Mouse (Mus musculus) intestine, postnatal 0 days (tissue): ENCODE data around the gene Hist1h2bq. TPM values are rescaled to one million over a fixed set of nuclear protein-coding genes. Genes with fewer than 3 reads are reported as not detected.
A peak's percentile ranks its signal among the peaks of the same experiment; 100 is the strongest.
"Not testable (repeated sequence)": the region's sequence is repeated elsewhere in the genome, so short reads cannot be mapped to it uniquely, and the experiment has no call there.

Experiments used
- ATAC-seq: fragments of 200-750 bp; cut with Nextera tagmentation; 2 replicates; pipeline ENCODE4 v1.8.0; 2017; ENCODE audit warnings: mild to moderate bottlenecking, moderate TSS enrichment, moderate library complexity
- H3K27ac ChIP-seq: fragments of 300-500 bp; sonication (generic); 2 replicates; pipeline ENCODE4 v1.5.1; 2014; ENCODE audit warnings: mild to moderate bottlenecking, low read depth, low read length, moderate library complexity
- H3K27me3 ChIP-seq: fragments of 300-500 bp; sonication (generic); replicated peaks from 2 replicates; pipeline ENCODE4 v1.6.1; 2014; ENCODE audit warnings: low read length, mixed read lengths; ENCODE audit not compliant: control insufficient read depth, insufficient read depth
- H3K36me3 ChIP-seq: fragments of 300-500 bp; sonication (generic); 2 replicates; pipeline ENCODE4 v1.6.1; 2014; ENCODE audit warnings: mild to moderate bottlenecking, moderate library complexity; ENCODE audit not compliant: control insufficient read depth, insufficient read depth
- H3K4me1 ChIP-seq: fragments of 300-500 bp; sonication (generic); replicated peaks from 2 replicates; pipeline ENCODE4 v1.6.1; 2014; ENCODE audit warnings: antibody characterized with exemption, low read length, mixed read lengths; ENCODE audit not compliant: control insufficient read depth, insufficient read depth
- H3K4me2 ChIP-seq: fragments of 300-500 bp; sonication (generic); replicated peaks from 2 replicates; pipeline ENCODE4 v1.6.1; 2014; ENCODE audit warnings: low read depth, mild to moderate bottlenecking, moderate library complexity
- H3K4me3 ChIP-seq: fragments of 300-500 bp; sonication (generic); 2 replicates; pipeline ENCODE4 v1.5.1; 2014; ENCODE audit warnings: low read depth, low read length
- H3K9ac ChIP-seq: fragments of 300-500 bp; sonication (generic); 2 replicates; pipeline ENCODE4 v1.6.1; 2014; ENCODE audit warnings: mild to moderate bottlenecking, low read depth, low read length
- H3K9me3 ChIP-seq: fragments of 300-500 bp; sonication (generic); 2 replicates; pipeline ENCODE4 v1.6.1; 2016; ENCODE audit warnings: mixed run types; ENCODE audit not compliant: control insufficient read depth
- CTCF ChIP-seq: sonication (generic); IDR thresholded peaks from 2 replicates; pipeline ENCODE4 v1.5.1; 2016; ENCODE audit warnings: low read depth, mild to moderate bottlenecking, control low read depth, antibody characterized with exemption, moderate library complexity
- WGBS: fragments of 180-500 bp; shearing (Covaris S2); extraction: QIAGEN DNeasy Blood & Tissue Kit; methylation state at CpG from one replicate; pipeline ENCODE4 v1.1.7; 2014; 5-methylcytosine and 5-hydroxymethylcytosine counted together
- polyA plus RNA-seq: library from polyadenylated mRNA; unstranded; fragments of >200 nt; fragmentation: Nextera tagmentation; extraction: Ambion mirVana; gene quantifications from 2 replicates; pipeline ENCODE4 v1.2.1, GENCODE M21; 2015

Gene Hist1h2bq
- polyA plus RNA-seq, 1 experiment from 2014 or later, result 9.8 TPM

GRCm38 (mm10) chr13:21786189-21786898, 23.7 kb downstream of the Hist1h2bq start:
- whole genome bisulfite sequencing, result 8% methylated on average over 8 of the region's 8 CpGs
- H3K4me2 ChIP-seq, result peak overlapping the region; percentile 61

GRCm38 (mm10) chr13:21784311-21784710, 25.7 kb downstream of the Hist1h2bq start:
- Histone ChIP-seq H3K27ac (no peak overlapping the region; the same call in 1 of the 2 replicates), H3K4me2 (peak overlapping the region; percentile 67; the same call in 1 of the 2 replicates), H3K4me3 (no peak overlapping the region), H3K36me3 (no peaks in the 10 kb centered on the region), H3K9ac (no peak overlapping the region), H3K27me3 (no peaks in the 10 kb centered on the region), H3K4me1 (peaks cover 17% of the 10 kb centered on the region; the same call in 1 of the 2 replicates), H3K9me3 (no peaks in the 10 kb centered on the region)
- WGBS, result 37% methylated on average over 6 of the region's 6 CpGs
- no peak for ATAC-seq
- no peak for TF ChIP-seq CTCF

More at GRCm38 (mm10) chr13:21786189-21786898, 23.7 kb downstream of the Hist1h2bq start:
- Histone ChIP-seq H3K9ac (no peak overlapping the region), H3K4me3 (peak overlapping the region; percentile 39), H3K36me3 (no peaks in the 10 kb centered on the region), H3K4me1 (peaks cover 17% of the 10 kb centered on the region; the same call in 1 of the 2 replicates), H3K9me3 (no peaks in the 10 kb centered on the region), H3K27me3 (no peaks in the 10 kb centered on the region), H3K27ac (0 out of 2 replicates have a peak overlapping the region, but pooled peaks have one; percentile 16)
- ATAC-seq, result no peak
- TF ChIP-seq CTCF, result no peak

DNA sequence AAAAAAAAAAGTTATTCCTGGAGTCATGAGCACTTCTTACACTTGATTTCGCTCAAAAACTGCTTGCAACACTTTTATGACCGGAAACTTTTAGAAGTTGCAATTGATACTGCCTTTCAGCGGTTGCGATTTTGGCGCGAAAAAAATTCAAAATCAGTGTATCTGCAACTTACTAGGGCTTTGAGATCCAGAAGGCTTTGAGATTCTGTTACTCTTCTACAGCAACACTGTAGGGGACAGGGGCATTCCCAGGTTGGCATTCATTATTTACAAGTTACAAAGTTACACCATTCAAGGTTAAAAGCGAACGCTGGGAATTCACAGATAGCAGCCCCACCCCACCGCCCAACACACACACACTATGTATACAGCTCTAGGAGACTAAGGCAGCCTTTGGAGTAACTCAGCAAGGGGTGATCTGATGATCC, 26.2 kb downstream of the Hist1h2bq start:
- TF ChIP-seq CTCF, result no peak
- Histone ChIP-seq H3K36me3 (no peaks in the 10 kb centered on the region), H3K9ac (no peak overlapping the region), H3K27ac (peak overlapping the region; percentile 46), H3K4me3 (peak overlapping the region; percentile 34), H3K4me1 (peaks cover 17% of the 10 kb centered on the region; the same call in 1 of the 2 replicates), H3K9me3 (no peaks in the 10 kb centered on the region), H3K27me3 (no peaks in the 10 kb centered on the region), H3K4me2 (peak overlapping the region; percentile 67)
- ATAC-seq, result no peak
- 2% methylated on average over 9 of the region's 9 CpGs for WGBS

DNA sequence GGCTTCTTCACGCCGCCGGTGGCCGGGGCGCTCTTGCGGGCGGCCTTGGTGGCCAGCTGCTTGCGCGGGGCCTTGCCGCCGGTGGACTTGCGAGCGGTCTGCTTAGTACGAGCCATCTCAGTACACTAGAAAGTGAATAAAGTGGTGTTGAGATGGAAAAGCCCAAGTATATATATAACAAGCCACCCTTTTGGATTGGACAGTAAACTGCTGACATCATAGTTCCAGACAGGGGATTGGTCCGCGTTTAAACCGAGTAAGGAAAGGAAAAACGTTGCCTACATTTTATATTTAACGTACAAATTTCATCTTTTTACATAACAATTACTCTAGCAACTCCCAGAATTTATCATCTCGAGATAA, 26.8 kb downstream of the Hist1h2bq start, which contains the start of gene Hist1h3i:
TSS of gene Hist1h3i (minus strand) at position 116 of the 363 bp plus-strand sequence.
- Histone ChIP-seq H3K27ac (peak within 1 kb of the TSS; percentile 46), H3K36me3 (no peaks in the 10 kb centered on the region), H3K9me3 (no peaks in the 10 kb centered on the region), H3K4me2 (peak within 1 kb of the TSS; percentile 67), H3K27me3 (no peaks in the 10 kb centered on the region), H3K4me3 (peak within 1 kb of the TSS; percentile 34), H3K4me1 (peaks cover 14% of the 10 kb centered on the region; the same call in 1 of the 2 replicates), H3K9ac (peak within 1 kb of the TSS; percentile 45)
- no peak for TF ChIP-seq CTCF
- 0% methylated on average over 13 of the region's 20 CpGs for WGBS
- ATAC-seq, result peak; percentile 50

- H3K9me3 ChIP-seq, H3K36me3 ChIP-seq, H3K27me3 ChIP-seq, ATAC-seq, H3K27ac ChIP-seq: not testable (repeated sequence)
- H3K4me1 ChIP-seq, result peaks cover 14% of the 10 kb centered on the region; the same call in 1 of the 2 replicates
- H3K9ac ChIP-seq, result peak overlapping the region; percentile 45
- H3K4me3 ChIP-seq, result peak overlapping the region; percentile 34
- 2% methylated on average over 13 of the region's 35 CpGs for WGBS
- H3K4me2 ChIP-seq, result peak overlapping the region; percentile 67
These were observed 27.4 kb downstream of the Hist1h2bq start for GRCm38 (mm10) chr13:21782361-21783254.

DNA sequence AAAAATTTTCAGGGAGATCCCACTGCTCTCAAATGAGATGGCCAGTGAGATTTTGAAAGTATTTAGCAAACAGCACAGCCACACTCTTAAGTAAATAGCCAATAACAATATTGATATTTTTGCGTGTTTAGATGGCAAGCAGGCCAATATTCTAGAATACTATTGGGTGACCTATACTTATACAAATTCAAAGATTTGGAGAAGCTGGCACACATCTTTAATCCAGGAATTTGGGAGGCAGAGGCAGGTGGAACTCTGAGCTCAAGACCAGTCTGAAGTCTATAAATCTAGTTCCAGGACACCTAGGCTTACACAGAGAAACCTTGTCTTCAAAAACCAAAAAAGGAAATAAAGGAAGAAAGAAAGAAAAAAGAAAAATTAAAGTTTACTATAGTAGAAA, 28.4 kb downstream of the Hist1h2bq start:
- Histone ChIP-seq H3K4me2 (no peak overlapping the region), H3K36me3 (no peaks in the 10 kb centered on the region), H3K4me1 (peaks cover 14% of the 10 kb centered on the region; the same call in 1 of the 2 replicates), H3K27ac (no peak overlapping the region), H3K9ac (no peak overlapping the region), H3K4me3 (no peak overlapping the region), H3K27me3 (no peaks in the 10 kb centered on the region), H3K9me3 (no peaks in the 10 kb centered on the region)
- ATAC-seq, result no peak
- WGBS, result 96% methylated on average over 1 of the region's 1 CpGs
- TF ChIP-seq CTCF, result no peak
